Mouse (Mus musculus) limb, embryonic 12.5 days (tissue): ENCODE results near the gene Rgl1. TPM values are rescaled to one million over a fixed set of nuclear protein-coding genes. Genes with fewer than 3 reads are reported as not detected.
A peak's percentile ranks its signal among the peaks of the same experiment; 100 is the strongest.

Experiments used
- ATAC-seq: fragments of 200-750 bp; cut with Nextera tagmentation; 2 replicates; pipeline ENCODE4 v1.8.0; 2017; ENCODE audit warnings: low read depth, moderate TSS enrichment; ENCODE audit not compliant: insufficient number of reproducible peaks, insufficient read depth, low FRiP score, low TSS enrichment
- H3K27ac ChIP-seq: fragments of 300-500 bp; sonication (generic); 2 replicates; pipeline ENCODE4 v1.5.1; 2016; ENCODE audit warnings: mild to moderate bottlenecking, moderate library complexity
- H3K27me3 ChIP-seq: fragments of 300-500 bp; sonication (generic); 2 replicates; pipeline ENCODE4 v1.6.1; 2016; ENCODE audit warnings: mild to moderate bottlenecking, moderate library complexity
- H3K36me3 ChIP-seq: fragments of 300-500 bp; sonication (generic); 2 replicates; pipeline ENCODE4 v1.6.1; 2016; ENCODE audit warnings: mild to moderate bottlenecking, moderate library complexity
- H3K4me1 ChIP-seq: fragments of 300-500 bp; sonication (generic); replicated peaks from 2 replicates; pipeline ENCODE4 v1.6.1; 2016
- H3K4me2 ChIP-seq: fragments of 300-500 bp; sonication (generic); 2 replicates; pipeline ENCODE4 v1.6.1; 2016; ENCODE audit warnings: mild to moderate bottlenecking, moderate library complexity
- H3K4me3 ChIP-seq: fragments of 300-500 bp; sonication (generic); replicated peaks from 2 replicates; pipeline ENCODE4 v1.5.1; 2016; ENCODE audit warnings: mild to moderate bottlenecking
- H3K9ac ChIP-seq: fragments of 300-500 bp; sonication (generic); replicated peaks from 2 replicates; pipeline ENCODE4 v1.6.1; 2016; ENCODE audit warnings: mild to moderate bottlenecking, moderate library complexity
- H3K9me3 ChIP-seq: fragments of 300-500 bp; sonication (generic); 2 replicates; pipeline ENCODE4 v1.6.1; 2016; ENCODE audit warnings: mild to moderate bottlenecking, moderate library complexity
- WGBS: fragments of 180-500 bp; shearing (Covaris S2); methylation state at CpG from one replicate; pipeline ENCODE4 v1.1.7; 2016; 5-methylcytosine and 5-hydroxymethylcytosine counted together
- polyA plus RNA-seq: library from polyadenylated mRNA; unstranded; fragments of >200 nt; fragmentation: Nextera tagmentation; extraction: Ambion mirVana; gene quantifications from 2 replicates; pipeline ENCODE4 v1.2.1, GENCODE M21; 2016

The Rgl1 gene
- polyA plus RNA-seq, 1 experiment from 2014 or later: 24.5 TPM

DNA sequence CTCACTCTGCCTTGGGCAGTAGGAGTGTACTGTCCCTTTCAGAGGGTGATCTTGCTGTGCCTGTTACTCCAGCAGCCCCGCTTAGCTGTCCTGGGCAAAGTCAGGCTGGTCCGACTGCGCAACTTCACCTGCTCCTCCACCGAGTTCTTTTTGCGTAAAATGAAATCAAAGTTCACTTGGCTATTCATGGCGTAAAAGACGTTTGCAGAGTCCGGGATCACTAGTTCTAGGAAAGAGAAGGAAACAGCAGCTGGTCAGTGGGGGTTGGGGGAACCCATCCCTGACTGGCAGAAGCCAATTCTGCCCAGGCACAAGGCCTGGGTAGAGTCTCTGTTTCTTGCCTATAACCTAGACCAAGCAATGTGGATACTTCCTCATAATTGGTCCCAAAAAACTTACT lies 247.2 kb downstream of the Rgl1 start:
- Histone ChIP-seq H3K27me3 (no peaks in the 10 kb centered on the region), H3K36me3 (peaks cover 46% of the 10 kb centered on the region), H3K4me3 (no peak overlapping the region), H3K9me3 (no peaks in the 10 kb centered on the region), H3K9ac (no peak overlapping the region), H3K27ac (no peak overlapping the region), H3K4me2 (no peak overlapping the region), H3K4me1 (no peaks in the 10 kb centered on the region)
- 90% methylated on average over 8 of the region's 8 CpGs for WGBS
- ATAC-seq: no peak

DNA sequence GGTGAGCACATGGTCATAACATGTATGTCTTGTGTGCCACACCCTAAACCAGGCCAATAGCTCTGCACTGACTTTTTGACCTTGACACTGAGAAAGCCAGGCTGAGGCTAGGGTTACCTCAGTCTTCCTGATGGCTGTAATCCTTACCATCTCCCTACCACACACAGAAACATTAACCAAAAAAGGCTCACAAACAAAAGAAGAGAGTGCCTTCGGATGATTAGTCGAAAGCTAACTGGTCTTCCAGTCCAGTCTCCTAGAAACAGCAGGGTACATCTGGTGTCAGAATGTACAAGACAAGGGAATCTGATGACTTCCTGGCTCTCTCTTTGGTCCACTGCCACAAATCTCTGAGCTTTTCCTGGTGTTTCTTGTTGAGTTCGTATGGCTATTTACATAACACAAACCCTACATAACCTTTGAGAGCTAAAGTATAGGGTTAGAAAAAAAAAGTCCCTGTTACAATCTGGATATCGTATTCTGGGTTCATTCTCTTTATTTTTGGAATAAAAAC lies 249.0 kb downstream of the Rgl1 start:
- no peak overlapping the region for H3K9ac ChIP-seq
- no peak overlapping the region for H3K27ac ChIP-seq
- H3K4me2 ChIP-seq: no peak overlapping the region
- ATAC-seq: no peak
- H3K4me1 ChIP-seq: no peaks in the 10 kb centered on the region
- 88% methylated on average over 4 of the region's 4 CpGs for WGBS
- no peak overlapping the region for H3K4me3 ChIP-seq
- H3K27me3 ChIP-seq: no peaks in the 10 kb centered on the region
- no peaks in the 10 kb centered on the region for H3K9me3 ChIP-seq
- H3K36me3 ChIP-seq: peaks cover 35% of the 10 kb centered on the region

DNA sequence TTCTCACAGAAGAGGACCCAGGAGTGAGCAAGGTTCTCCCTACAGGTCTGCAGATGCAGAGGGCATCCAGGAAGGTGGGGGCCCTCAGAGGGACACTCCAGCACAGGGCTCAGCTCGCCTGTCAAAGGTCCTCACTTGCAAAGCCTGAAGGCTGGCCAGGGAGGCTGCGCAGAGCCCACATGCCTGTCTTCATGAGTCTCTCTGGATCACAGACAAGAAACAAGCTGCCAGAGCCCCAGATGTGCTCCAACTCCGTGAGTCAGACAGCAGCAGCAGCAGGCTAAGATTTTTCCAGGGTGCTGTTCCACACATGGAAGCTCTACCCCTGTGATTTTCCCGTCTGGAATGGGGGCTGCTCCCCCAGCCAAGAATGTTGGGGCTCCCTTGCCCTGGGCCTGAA lies 251.9 kb downstream of the Rgl1 start:
- 59% methylated on average over 4 of the region's 4 CpGs for WGBS
- Histone ChIP-seq H3K4me1 (no peaks in the 10 kb centered on the region), H3K9me3 (no peaks in the 10 kb centered on the region), H3K4me3 (no peak overlapping the region), H3K36me3 (peaks cover 18% of the 10 kb centered on the region), H3K4me2 (no peak overlapping the region), H3K9ac (no peak overlapping the region), H3K27ac (no peak overlapping the region), H3K27me3 (no peaks in the 10 kb centered on the region)
- ATAC-seq: peak; percentile 41; the same call in 1 of the 2 replicates

DNA sequence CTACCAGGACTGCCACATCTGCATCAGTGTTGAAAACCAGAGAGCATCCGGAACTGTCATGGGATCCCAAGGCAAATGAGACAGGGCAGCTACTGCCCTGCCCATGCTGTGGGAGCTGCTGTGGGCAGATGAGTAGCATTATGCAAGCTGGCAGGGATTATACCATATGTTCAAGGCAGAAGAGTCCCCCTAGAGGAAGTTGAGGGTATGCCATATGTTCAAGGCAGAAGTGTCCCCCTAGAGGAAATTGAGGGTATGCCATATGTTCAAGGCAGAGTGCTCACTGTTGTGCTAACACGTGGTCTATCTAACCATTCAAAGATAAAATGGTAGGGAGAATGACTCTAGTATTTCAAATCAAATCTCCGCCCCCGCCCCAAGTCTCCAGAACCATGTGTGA lies 254.9 kb downstream of the Rgl1 start:
- H3K9ac ChIP-seq: no peak overlapping the region
- no peak overlapping the region for H3K27ac ChIP-seq
- no peak overlapping the region for H3K4me3 ChIP-seq
- no peak for ATAC-seq
- H3K9me3 ChIP-seq: no peaks in the 10 kb centered on the region
- H3K36me3 ChIP-seq: no peaks in the 10 kb centered on the region
- no peaks in the 10 kb centered on the region for H3K4me1 ChIP-seq
- no peak overlapping the region for H3K4me2 ChIP-seq
- WGBS: 76% methylated on average over 4 of the region's 4 CpGs
- H3K27me3 ChIP-seq: no peaks in the 10 kb centered on the region

DNA sequence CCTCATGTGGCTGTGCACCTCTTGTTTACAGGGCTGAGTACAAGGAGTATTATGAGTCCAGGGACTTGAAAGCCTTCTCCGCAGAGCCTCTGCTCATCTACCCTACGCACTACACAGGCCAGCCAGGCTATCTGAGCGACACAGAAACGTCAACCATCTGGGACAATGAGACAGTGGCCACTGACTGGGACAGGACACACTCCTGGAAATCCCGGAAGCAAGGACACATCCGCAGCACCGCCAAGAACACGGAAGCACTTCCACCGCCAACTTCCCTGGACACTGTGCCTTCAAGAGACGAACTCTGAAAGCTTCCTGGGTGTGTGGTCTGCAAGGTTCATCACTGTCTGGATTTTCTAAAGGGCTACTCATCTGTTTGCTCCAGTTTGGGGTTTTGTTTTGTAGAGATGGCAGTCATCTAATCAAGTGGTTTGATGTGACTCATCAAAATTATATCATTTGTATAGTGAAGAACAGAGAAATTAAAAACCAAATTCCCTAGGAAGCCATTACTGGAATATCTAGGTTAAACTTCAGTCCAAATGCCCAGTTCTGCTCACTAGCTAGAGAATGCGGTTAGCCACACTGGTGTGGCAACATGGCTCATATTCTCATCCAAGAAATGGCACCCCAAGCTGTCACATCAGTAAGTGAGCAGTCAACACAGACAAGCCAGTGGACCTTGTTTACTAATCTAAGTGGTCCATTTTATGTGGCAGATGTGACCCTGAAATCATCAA lies 257.5 kb downstream of the Rgl1 start:
- H3K4me3 ChIP-seq: no peak overlapping the region
- no peak overlapping the region for H3K9ac ChIP-seq
- H3K9me3 ChIP-seq: no peaks in the 10 kb centered on the region
- H3K27me3 ChIP-seq: no peaks in the 10 kb centered on the region
- 90% methylated on average over 11 of the region's 11 CpGs for WGBS
- H3K4me2 ChIP-seq: no peak overlapping the region
- no peaks in the 10 kb centered on the region for H3K4me1 ChIP-seq
- H3K27ac ChIP-seq: no peak overlapping the region
- no peak for ATAC-seq
- no peaks in the 10 kb centered on the region for H3K36me3 ChIP-seq

DNA sequence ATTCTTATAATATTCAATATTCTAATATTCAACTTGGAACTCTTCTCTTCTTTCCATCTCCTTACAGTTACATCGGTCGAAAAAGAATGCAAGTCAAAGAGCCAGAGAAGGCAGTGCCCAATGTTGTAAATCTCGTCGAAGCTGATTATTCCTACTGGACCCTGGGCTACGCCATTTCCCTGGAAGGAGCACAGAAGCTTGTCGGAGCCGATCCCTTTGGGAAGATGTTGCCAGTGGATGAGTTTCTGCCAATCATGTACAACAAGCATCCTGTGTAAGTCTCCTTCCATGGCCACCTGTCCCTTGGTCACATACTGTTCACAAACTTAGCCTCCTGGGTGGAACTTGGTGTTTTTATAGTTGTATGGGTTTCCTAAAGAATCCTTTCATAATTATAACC lies 259.4 kb downstream of the Rgl1 start:
- Histone ChIP-seq H3K4me2 (no peak overlapping the region), H3K27me3 (no peaks in the 10 kb centered on the region)

DNA sequence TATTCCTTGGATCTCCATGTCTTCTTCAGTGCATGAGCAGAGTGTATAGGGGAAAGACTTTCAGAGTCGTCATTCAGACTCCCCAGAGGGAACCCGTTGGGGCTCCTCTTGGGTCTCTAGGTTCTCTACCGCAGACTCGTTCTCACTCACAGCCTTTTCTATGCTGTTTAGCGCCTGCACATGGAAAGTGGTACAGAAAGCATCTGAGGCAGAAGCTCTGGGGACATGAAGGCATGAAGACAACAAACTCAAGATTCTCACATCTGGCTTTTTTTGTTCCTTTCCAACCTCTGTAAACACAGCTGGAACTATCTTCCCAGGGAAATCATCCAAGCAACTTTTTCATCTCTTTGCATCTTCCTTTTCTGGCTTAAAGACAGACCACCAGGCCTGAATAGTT lies 260.0 kb downstream of the Rgl1 start:
- no peaks in the 10 kb centered on the region for H3K27me3 ChIP-seq
- H3K27ac ChIP-seq: no peak overlapping the region
- H3K4me2 ChIP-seq: no peak overlapping the region
- no peak overlapping the region for H3K9ac ChIP-seq
- 88% methylated on average over 5 of the region's 5 CpGs for WGBS
- H3K9me3 ChIP-seq: no peaks in the 10 kb centered on the region
- H3K36me3 ChIP-seq: no peaks in the 10 kb centered on the region
- no peak overlapping the region for H3K4me3 ChIP-seq
- H3K4me1 ChIP-seq: no peaks in the 10 kb centered on the region
- ATAC-seq: no peak

More for the DNA sequence above, 259.4 kb downstream of the Rgl1 start:
- no peaks in the 10 kb centered on the region for H3K9me3 ChIP-seq
- ATAC-seq: no peak
- no peaks in the 10 kb centered on the region for H3K4me1 ChIP-seq
- 90% methylated on average over 7 of the region's 7 CpGs for WGBS
- no peak overlapping the region for H3K9ac ChIP-seq
- no peak overlapping the region for H3K27ac ChIP-seq
- no peak overlapping the region for H3K4me3 ChIP-seq
- no peaks in the 10 kb centered on the region for H3K36me3 ChIP-seq

DNA sequence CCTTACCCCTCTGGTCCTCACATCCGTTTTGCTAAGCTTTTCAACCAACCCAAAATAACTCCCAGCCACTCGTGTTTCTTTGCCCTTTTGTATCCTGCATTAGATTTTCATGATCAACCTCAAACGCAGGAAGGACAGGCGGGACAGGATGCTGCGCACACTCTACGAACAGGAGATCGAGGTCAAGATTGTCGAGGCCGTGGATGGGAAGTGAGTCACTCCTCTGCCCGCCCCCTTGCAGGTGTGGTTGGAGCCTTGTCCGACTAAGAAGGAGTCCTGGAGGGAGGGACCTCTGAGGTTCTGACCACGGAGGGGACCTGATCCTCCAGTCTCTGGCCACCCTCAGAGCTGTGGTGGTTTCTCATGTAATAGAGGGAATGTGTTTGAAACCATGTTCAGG lies 266.3 kb downstream of the Rgl1 start:
- peaks cover 7% of the 10 kb centered on the region; the same call in 1 of the 2 replicates for H3K4me1 ChIP-seq
- ATAC-seq: no peak
- no peak overlapping the region for H3K4me2 ChIP-seq
- H3K4me3 ChIP-seq: no peak overlapping the region
- 79% methylated on average over 12 of the region's 12 CpGs for WGBS
- H3K27ac ChIP-seq: no peak overlapping the region
- H3K9me3 ChIP-seq: no peaks in the 10 kb centered on the region
- H3K27me3 ChIP-seq: no peaks in the 10 kb centered on the region
- no peaks in the 10 kb centered on the region for H3K36me3 ChIP-seq
- no peak overlapping the region for H3K9ac ChIP-seq

DNA sequence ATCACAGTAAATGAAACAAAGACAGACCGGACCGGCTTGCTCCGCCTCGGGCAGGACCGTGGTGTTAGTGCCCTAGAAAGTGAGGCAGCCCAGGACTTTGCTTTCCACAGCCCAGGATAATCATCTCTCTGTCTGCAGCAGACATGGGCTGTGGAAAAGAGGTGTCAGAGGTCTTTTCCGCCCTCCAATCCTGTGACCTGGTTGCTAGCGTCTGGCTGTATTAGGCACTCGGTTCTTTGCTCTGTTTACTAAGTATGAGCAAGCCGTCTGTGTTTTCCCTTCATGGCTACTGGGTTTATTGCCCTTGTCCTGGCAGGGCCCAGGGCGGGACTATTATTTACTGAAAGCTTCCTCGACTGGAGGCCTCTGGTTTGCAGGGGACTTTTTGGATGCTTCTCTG lies 268.6 kb downstream of the Rgl1 start:
- H3K9ac ChIP-seq: no peak overlapping the region; the same call in 1 of the 2 replicates
- WGBS: 31% methylated on average over 11 of the region's 11 CpGs
- H3K36me3 ChIP-seq: no peaks in the 10 kb centered on the region
- no peak for ATAC-seq
- peak overlapping the region; percentile 50 for H3K27ac ChIP-seq
- H3K4me3 ChIP-seq: no peak overlapping the region
- no peaks in the 10 kb centered on the region for H3K9me3 ChIP-seq
- peaks cover 7% of the 10 kb centered on the region; the same call in 1 of the 2 replicates for H3K4me1 ChIP-seq
- H3K27me3 ChIP-seq: no peaks in the 10 kb centered on the region
- peak overlapping the region; percentile 20 for H3K4me2 ChIP-seq

DNA sequence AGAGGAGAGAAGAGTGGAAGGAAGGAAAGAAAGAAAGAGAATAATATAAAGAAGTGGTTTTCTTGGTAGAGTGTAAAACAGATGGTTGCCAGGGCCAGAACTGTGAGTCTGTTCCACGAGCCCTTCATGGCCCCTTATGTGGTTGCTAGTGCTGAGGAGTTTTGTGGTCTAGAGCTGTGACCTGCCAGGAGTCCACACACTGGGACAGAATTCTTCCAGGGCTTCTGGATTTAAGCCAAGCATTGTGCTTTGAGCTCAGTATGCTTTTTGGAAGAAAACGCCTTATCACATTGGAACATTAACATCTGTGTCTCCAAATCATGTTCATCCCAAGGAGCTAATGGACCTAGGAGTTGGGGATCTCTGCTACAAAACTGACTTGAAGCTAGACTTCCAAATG lies 269.3 kb downstream of the Rgl1 start:
- Histone ChIP-seq H3K4me3 (no peak overlapping the region), H3K4me2 (no peak overlapping the region), H3K36me3 (no peaks in the 10 kb centered on the region), H3K4me1 (peaks cover 7% of the 10 kb centered on the region; the same call in 1 of the 2 replicates), H3K9me3 (no peaks in the 10 kb centered on the region), H3K9ac (no peak overlapping the region), H3K27ac (no peak overlapping the region), H3K27me3 (no peaks in the 10 kb centered on the region)
- 68% methylated on average over 2 of the region's 2 CpGs for WGBS
- ATAC-seq: no peak

DNA sequence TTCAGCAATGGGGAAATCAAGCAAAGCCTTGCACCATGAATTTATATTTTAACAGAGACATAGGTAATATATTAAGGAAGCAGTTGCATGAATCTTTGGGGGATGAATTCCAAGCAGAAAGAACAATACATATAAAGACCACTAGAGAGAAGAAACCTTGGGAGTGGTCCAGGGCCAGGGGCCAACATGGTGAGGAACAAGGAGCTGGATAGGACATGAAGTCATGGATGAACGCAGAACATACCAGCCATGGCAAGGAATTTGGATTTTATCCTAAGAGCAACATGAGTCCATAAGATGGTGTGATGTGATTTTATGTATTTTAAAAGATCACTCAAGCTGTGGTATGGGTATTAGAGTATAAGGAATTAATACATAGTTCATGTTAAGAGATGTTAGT lies 273.9 kb downstream of the Rgl1 start:
- no peak overlapping the region for H3K4me3 ChIP-seq
- no peaks in the 10 kb centered on the region for H3K9me3 ChIP-seq
- H3K4me1 ChIP-seq: 0 out of 2 replicates have a peak, but pooled peaks cover 1% of the 10 kb centered on the region
- no peak overlapping the region for H3K4me2 ChIP-seq
- H3K27me3 ChIP-seq: no peaks in the 10 kb centered on the region
- no peaks in the 10 kb centered on the region for H3K36me3 ChIP-seq
- no peak overlapping the region for H3K27ac ChIP-seq
- 86% methylated on average over 1 of the region's 1 CpGs for WGBS
- H3K9ac ChIP-seq: no peak overlapping the region
- ATAC-seq: no peak

DNA sequence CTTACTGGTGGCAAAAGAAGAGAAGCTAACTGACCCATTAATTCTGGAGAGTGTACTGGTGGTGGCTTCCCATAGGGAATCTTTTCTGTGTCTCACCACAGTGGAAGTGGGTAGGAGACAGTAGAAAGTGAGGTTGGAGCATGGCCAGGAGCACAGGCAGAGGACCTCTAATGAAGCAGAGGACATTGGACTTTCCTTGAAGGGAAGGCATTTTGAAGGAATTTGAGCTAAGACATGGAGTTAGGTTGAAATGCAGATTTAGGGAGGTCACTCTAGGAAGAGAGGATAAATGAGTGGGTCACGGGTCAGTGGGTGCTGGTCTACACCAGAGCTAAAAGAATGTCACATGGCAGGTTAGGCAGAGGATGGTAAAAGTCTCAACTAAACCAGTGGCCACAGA lies 275.3 kb downstream of the Rgl1 start:
- ATAC-seq: no peak
- Histone ChIP-seq H3K9me3 (no peaks in the 10 kb centered on the region), H3K4me1 (no peaks in the 10 kb centered on the region), H3K4me3 (no peak overlapping the region), H3K36me3 (no peaks in the 10 kb centered on the region), H3K27ac (no peak overlapping the region), H3K9ac (no peak overlapping the region), H3K27me3 (no peaks in the 10 kb centered on the region), H3K4me2 (no peak overlapping the region)
- 94% methylated on average over 1 of the region's 1 CpGs for WGBS
